Mouse (Mus musculus): ENCODE results near the gene Xrcc4. TPM values are rescaled to one million over a fixed set of nuclear protein-coding genes. Genes with fewer than 3 reads are reported as not detected.

The Xrcc4 gene
- polyA plus RNA-seq, 1 experiment from 2014 or later, result 17.4 TPM

DNA sequence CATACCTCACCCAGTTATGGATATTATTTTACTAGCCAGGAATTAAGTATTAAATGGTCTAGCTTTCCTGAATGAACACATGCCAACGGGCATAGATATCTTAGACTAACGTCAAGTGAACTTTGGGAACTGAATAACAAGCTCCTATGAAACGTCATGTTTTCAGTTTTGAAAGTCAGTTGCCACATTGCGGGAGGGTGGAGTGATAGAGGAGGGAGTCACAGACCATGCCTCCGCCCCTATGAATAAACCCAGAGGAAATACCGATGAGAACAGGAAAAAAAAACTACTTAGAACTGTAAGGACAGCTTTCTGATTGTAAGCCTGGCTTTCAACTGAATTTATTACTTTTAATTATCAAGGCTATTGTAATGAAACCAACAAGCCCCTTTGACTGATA is 175.5 kb downstream of the Xrcc4 start:
- ATAC-seq (replicated peaks; ENCODE audit: extremely low read depth, insufficient read depth, low FRiP score), result no peak
- H3K9ac ChIP-seq (ENCODE audit: low read length), result no peak overlapping the region
- H3K4me3 ChIP-seq (ENCODE audit: low read length), result no peak overlapping the region
- H3K4me1 ChIP-seq (ENCODE audit: control insufficient read depth, insufficient read depth, low read length), result no peaks in the 10 kb centered on the region
- H3K9me3 ChIP-seq (replicated peaks; ENCODE audit: control insufficient read depth, low read length), result no peaks in the 10 kb centered on the region
- H3K4me2 ChIP-seq (ENCODE audit: low read depth, low read length), result no peak overlapping the region
- 82% methylated on average over 6 of the region's 6 CpGs for WGBS
- H3K27ac ChIP-seq (ENCODE audit: low read length), result no peak overlapping the region
- H3K27me3 ChIP-seq (ENCODE audit: control insufficient read depth, insufficient read depth, low read length), result no peaks in the 10 kb centered on the region
- H3K36me3 ChIP-seq (ENCODE audit: control insufficient read depth, insufficient read depth), result no peaks in the 10 kb centered on the region

GRCm38 (mm10) chr13:89906120-89906519 is 183.3 kb downstream of the Xrcc4 start:
- Histone ChIP-seq H3K9ac (ENCODE audit: low read length) (no peak overlapping the region), H3K4me3 (ENCODE audit: low read length) (no peak overlapping the region), H3K9me3 (replicated peaks; ENCODE audit: control insufficient read depth, low read length) (no peaks in the 10 kb centered on the region), H3K27me3 (ENCODE audit: control insufficient read depth, insufficient read depth, low read length) (no peaks in the 10 kb centered on the region), H3K4me1 (ENCODE audit: control insufficient read depth, insufficient read depth, low read length) (no peaks in the 10 kb centered on the region), H3K36me3 (ENCODE audit: control insufficient read depth, insufficient read depth) (no peaks in the 10 kb centered on the region), H3K27ac (ENCODE audit: low read length) (no peak overlapping the region), H3K4me2 (ENCODE audit: low read depth, low read length) (no peak overlapping the region)
- 57% methylated on average over 2 of the region's 2 CpGs for WGBS
- no peak for ATAC-seq (replicated peaks; ENCODE audit: extremely low read depth, insufficient read depth, low FRiP score)

- Histone ChIP-seq H3K27ac (ENCODE audit: low read length) (no peak overlapping the region), H3K4me2 (ENCODE audit: low read depth, low read length) (no peak overlapping the region), H3K4me1 (ENCODE audit: control insufficient read depth, insufficient read depth, low read length) (no peaks in the 10 kb centered on the region), H3K4me3 (ENCODE audit: low read length) (no peak overlapping the region), H3K9me3 (replicated peaks; ENCODE audit: control insufficient read depth, low read length) (no peaks in the 10 kb centered on the region), H3K36me3 (ENCODE audit: control insufficient read depth, insufficient read depth) (no peaks in the 10 kb centered on the region), H3K9ac (ENCODE audit: low read length) (no peak overlapping the region), H3K27me3 (ENCODE audit: control insufficient read depth, insufficient read depth, low read length) (no peaks in the 10 kb centered on the region)
- no peak for ATAC-seq (replicated peaks; ENCODE audit: extremely low read depth, insufficient read depth, low FRiP score)
- 80% methylated on average over 4 of the region's 4 CpGs for WGBS
These were observed 190.3 kb downstream of the Xrcc4 start for GRCm38 (mm10) chr13:89899066-89899465.

DNA sequence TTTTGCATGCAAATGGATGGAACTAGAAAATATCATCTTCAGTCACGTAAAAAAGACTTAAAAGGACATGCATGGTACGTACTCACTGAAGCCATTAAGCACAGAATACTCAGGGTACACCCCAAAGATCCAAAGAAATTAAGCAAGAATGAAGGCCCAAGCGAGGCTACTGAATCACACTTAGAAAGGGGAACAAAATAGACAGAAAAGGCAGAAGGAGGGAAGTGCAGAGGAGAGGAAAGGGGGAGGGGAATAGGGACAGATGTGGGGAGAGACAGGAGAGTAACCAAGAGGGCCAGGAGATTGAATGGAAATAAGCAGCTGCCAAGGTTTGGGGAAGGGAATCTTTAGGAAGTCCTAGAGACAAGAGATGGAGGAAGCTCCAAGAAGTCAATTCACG is 197.3 kb downstream of the Xrcc4 start:
- H3K27ac ChIP-seq (ENCODE audit: low read length), result no peak overlapping the region
- H3K27me3 ChIP-seq (ENCODE audit: control insufficient read depth, insufficient read depth, low read length), result no peaks in the 10 kb centered on the region
- no peak overlapping the region for H3K4me3 ChIP-seq (ENCODE audit: low read length)
- no peaks in the 10 kb centered on the region for H3K4me1 ChIP-seq (ENCODE audit: control insufficient read depth, insufficient read depth, low read length)
- H3K4me2 ChIP-seq (ENCODE audit: low read depth, low read length), result no peak overlapping the region
- no peak overlapping the region for H3K9ac ChIP-seq (ENCODE audit: low read length)
- no peaks in the 10 kb centered on the region for H3K9me3 ChIP-seq (replicated peaks; ENCODE audit: control insufficient read depth, low read length)
- ATAC-seq (replicated peaks; ENCODE audit: extremely low read depth, insufficient read depth, low FRiP score), result no peak
- 88% methylated on average over 4 of the region's 4 CpGs for WGBS
- H3K36me3 ChIP-seq (ENCODE audit: control insufficient read depth, insufficient read depth), result no peaks in the 10 kb centered on the region

DNA sequence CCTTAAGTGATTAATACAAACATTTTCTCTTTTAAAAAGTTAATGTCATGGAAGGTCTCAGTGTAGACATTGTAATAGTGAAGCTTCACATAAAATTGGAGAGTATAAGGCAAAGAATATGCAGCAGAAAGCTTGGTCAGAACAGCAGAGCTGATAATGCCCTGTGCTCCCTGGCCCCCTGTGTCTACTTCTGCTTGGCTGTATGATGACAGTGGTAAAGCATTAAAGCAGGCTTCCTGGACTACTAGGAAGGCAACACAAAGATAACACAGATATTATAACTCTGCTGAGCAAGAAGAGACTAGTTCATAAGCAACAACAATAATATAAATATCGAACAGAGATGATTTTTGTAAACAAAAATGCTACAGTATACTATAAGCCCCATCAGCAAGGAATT is 199.2 kb downstream of the Xrcc4 start:
- Histone ChIP-seq H3K27ac (ENCODE audit: low read length) (no peak overlapping the region), H3K36me3 (ENCODE audit: control insufficient read depth, insufficient read depth) (no peaks in the 10 kb centered on the region), H3K27me3 (ENCODE audit: control insufficient read depth, insufficient read depth, low read length) (no peaks in the 10 kb centered on the region), H3K9me3 (replicated peaks; ENCODE audit: control insufficient read depth, low read length) (no peaks in the 10 kb centered on the region), H3K4me2 (ENCODE audit: low read depth, low read length) (no peak overlapping the region), H3K4me3 (ENCODE audit: low read length) (no peak overlapping the region), H3K4me1 (ENCODE audit: control insufficient read depth, insufficient read depth, low read length) (no peaks in the 10 kb centered on the region), H3K9ac (ENCODE audit: low read length) (no peak overlapping the region)
- WGBS, result 78% methylated on average over 1 of the region's 1 CpGs
- ATAC-seq (replicated peaks; ENCODE audit: extremely low read depth, insufficient read depth, low FRiP score), result no peak

DNA sequence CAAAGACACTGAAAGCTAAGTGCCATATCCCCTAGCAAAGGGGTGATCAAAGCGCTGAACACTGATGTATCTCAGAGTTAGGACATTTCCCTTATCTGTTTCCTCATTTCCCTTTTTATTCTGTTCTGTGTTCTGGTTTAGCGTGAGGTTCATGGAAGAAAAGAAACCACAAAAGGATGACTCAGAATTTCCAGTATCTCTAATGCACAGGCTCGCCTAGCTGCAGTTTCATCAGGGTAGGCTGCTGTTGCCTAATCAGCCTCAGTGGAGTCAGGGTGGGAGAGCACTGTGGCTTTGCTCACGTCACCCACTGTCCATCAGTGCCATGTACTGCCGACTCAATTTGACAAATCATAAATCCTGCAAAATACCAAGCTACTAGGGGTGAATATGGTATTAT is 200.3 kb downstream of the Xrcc4 start:
- Histone ChIP-seq H3K27me3 (ENCODE audit: control insufficient read depth, insufficient read depth, low read length) (no peaks in the 10 kb centered on the region), H3K4me2 (ENCODE audit: low read depth, low read length) (no peak overlapping the region), H3K4me1 (ENCODE audit: control insufficient read depth, insufficient read depth, low read length) (no peaks in the 10 kb centered on the region), H3K9ac (ENCODE audit: low read length) (no peak overlapping the region), H3K9me3 (replicated peaks; ENCODE audit: control insufficient read depth, low read length) (no peaks in the 10 kb centered on the region), H3K27ac (ENCODE audit: low read length) (no peak overlapping the region), H3K4me3 (ENCODE audit: low read length) (no peak overlapping the region), H3K36me3 (ENCODE audit: control insufficient read depth, insufficient read depth) (no peaks in the 10 kb centered on the region)
- WGBS, result 49% methylated on average over 5 of the region's 5 CpGs
- ATAC-seq (replicated peaks; ENCODE audit: extremely low read depth, insufficient read depth, low FRiP score), result no peak

GRCm38 (mm10) chr13:89883523-89883922 is 205.9 kb downstream of the Xrcc4 start:
- no peak overlapping the region for H3K9ac ChIP-seq (ENCODE audit: low read length)
- H3K9me3 ChIP-seq (replicated peaks; ENCODE audit: control insufficient read depth, low read length), result no peaks in the 10 kb centered on the region
- ATAC-seq (replicated peaks; ENCODE audit: extremely low read depth, insufficient read depth, low FRiP score), result no peak
- H3K36me3 ChIP-seq (ENCODE audit: control insufficient read depth, insufficient read depth), result no peaks in the 10 kb centered on the region
- WGBS, result 81% methylated on average over 1 of the region's 1 CpGs
- H3K4me2 ChIP-seq (ENCODE audit: low read depth, low read length), result no peak overlapping the region
- no peak overlapping the region for H3K27ac ChIP-seq (ENCODE audit: low read length)
- H3K27me3 ChIP-seq (ENCODE audit: control insufficient read depth, insufficient read depth, low read length), result no peaks in the 10 kb centered on the region
- H3K4me1 ChIP-seq (ENCODE audit: control insufficient read depth, insufficient read depth, low read length), result no peaks in the 10 kb centered on the region
- H3K4me3 ChIP-seq (ENCODE audit: low read length), result no peak overlapping the region

GRCm38 (mm10) chr13:89881281-89881680 is 208.1 kb downstream of the Xrcc4 start:
- 60% methylated on average over 2 of the region's 2 CpGs for WGBS
- no peaks in the 10 kb centered on the region for H3K36me3 ChIP-seq (ENCODE audit: control insufficient read depth, insufficient read depth)

DNA sequence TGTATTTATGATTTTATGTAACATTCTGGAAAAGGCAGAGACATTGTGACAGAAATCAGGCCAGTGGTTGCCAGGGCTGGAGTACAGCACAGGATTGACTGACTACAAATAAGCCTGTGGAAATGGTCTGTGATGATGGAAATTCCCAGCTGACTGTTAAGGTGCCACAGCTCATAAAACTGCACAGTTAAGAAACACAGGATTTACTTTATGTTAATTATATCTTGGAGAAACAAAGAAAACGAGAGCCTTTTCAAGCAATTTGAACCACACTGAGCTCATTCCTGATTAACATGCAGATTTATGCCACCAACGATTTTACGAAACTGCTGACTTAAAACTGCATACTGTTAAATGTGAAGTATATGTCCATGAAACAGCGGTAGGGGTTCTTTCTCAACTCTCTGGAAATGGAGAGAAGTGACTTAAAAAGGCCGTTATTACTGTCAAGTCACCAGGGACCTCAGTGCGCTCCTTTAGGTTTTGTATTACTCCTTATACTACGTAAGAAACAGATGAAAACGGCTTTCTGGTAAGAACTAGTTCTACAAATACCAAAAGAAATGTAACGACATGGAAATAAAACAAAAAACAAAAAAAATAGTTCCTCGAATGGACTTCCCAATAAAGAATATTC is 210.5 kb downstream of the Xrcc4 start:
- Histone ChIP-seq H3K9me3 (replicated peaks; ENCODE audit: control insufficient read depth, low read length) (no peaks in the 10 kb centered on the region), H3K4me1 (ENCODE audit: control insufficient read depth, insufficient read depth, low read length) (no peaks in the 10 kb centered on the region), H3K27me3 (ENCODE audit: control insufficient read depth, insufficient read depth, low read length) (no peaks in the 10 kb centered on the region), H3K36me3 (ENCODE audit: control insufficient read depth, insufficient read depth) (no peaks in the 10 kb centered on the region), H3K27ac (ENCODE audit: low read length) (no peak overlapping the region), H3K4me3 (ENCODE audit: low read length) (no peak overlapping the region), H3K9ac (ENCODE audit: low read length) (no peak overlapping the region), H3K4me2 (ENCODE audit: low read depth, low read length) (no peak overlapping the region)
- ATAC-seq (replicated peaks; ENCODE audit: extremely low read depth, insufficient read depth, low FRiP score), result no peak
- WGBS, result 88% methylated on average over 10 of the region's 10 CpGs

More at GRCm38 (mm10) chr13:89881281-89881680, 208.1 kb downstream of the Xrcc4 start:
- Histone ChIP-seq H3K27me3 (ENCODE audit: control insufficient read depth, insufficient read depth, low read length) (no peaks in the 10 kb centered on the region), H3K9ac (ENCODE audit: low read length) (no peak overlapping the region), H3K4me3 (ENCODE audit: low read length) (no peak overlapping the region), H3K4me2 (ENCODE audit: low read depth, low read length) (no peak overlapping the region), H3K27ac (ENCODE audit: low read length) (no peak overlapping the region), H3K4me1 (ENCODE audit: control insufficient read depth, insufficient read depth, low read length) (no peaks in the 10 kb centered on the region), H3K9me3 (replicated peaks; ENCODE audit: control insufficient read depth, low read length) (no peaks in the 10 kb centered on the region)
- ATAC-seq (replicated peaks; ENCODE audit: extremely low read depth, insufficient read depth, low FRiP score), result no peak

Measured in heart, embryonic 16.5 days (tissue).